Mouse (Mus musculus) stomach, postnatal 0 days (tissue): ENCODE measurements at regions not wholly inside any gene's neighbourhood (a gene's known extent, or its start where the extent isn't known, plus 50 kb on each side); places are given as distances from the start of the nearest gene placed in this dataset.

ENCODE experiments used
- CTCF ChIP-seq: IDR thresholded peaks from 2 replicates; pipeline ENCODE4 v1.5.1; 2016; ENCODE audit warnings: antibody characterized with exemption, low read depth, mild to moderate bottlenecking, moderate library complexity
- EP300 ChIP-seq: optimal IDR thresholded peaks from 2 replicates; pipeline ENCODE3; 2016; ENCODE audit warnings: antibody characterized with exemption

- TF ChIP-seq CTCF (no peak), EP300 (no peak)
Measured at GRCm38 (mm10) chr12:77834891-77835290, 359.2 kb upstream of the Gm6657 start.
